In the genomic region with DNA sequence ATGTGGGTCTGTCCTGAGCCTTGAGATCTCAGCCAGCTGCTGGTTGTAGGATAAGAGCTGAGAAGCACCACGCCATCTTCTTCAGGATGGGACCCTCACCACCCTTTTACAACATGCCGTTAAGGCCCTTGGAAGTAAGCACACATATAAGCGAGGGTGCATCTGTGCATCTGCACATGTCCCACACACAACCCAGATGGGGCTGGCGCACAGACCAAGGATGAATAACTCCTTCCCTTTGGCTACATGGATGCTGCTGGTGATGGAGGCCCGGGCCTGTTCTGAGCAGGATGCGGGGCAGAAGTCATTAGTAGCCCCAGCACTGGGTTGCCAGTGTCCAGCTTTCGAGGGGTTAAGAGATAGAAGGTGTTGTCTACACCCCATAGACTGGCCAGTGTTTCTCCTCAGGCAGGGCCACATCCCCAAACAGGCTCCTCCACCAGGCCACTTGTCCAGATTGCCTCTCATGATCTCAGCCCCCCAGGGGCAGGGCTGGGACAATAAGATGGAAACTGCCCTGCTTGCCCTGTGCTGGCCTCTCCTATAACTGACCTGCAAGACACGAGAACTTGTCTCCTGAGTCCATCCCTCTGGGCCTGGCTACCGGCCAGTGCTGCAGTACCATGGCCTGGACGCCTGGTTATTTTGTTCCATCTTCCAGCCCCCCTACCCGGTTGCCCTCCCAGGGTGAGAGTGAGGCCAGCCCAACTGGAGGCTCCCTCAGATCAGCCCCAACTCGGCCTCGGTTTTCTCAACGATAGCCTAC, we compare ENCODE assay signal across 9 mouse cellular contexts. TPM values are rescaled to one million over a fixed set of nuclear protein-coding genes. Genes with fewer than 3 reads are reported as not detected.
DNase-seq lines count a peak whose midpoint lies in the region; ATAC-seq and TF ChIP-seq lines count a peak whose summit lies in the region.
"Had no signal": no experiment of that assay in that cellular context is flagged by ENCODE, and none has a peak within 500 bp of the region (broad histone marks: within the 10 kb centered on the region; RNA-seq: fewer than 3 reads in every experiment).

No protein-coding gene starts in this region.

- 41% methylated on average over 14 of the region's 14 CpGs for WGBS in heart, embryonic 13.5 days
- 47% methylated on average over 14 of the region's 14 CpGs for whole genome bisulfite sequencing in liver, embryonic 12.5 days (ENCODE audit: insufficient replicate concordance)
- 44% methylated on average over 14 of the region's 14 CpGs for WGBS in stomach, postnatal 0 days

- DNase-seq in heart, postnatal 36 days: no peak
- peak; percentile 64 for DNase-seq in NIH3T3 (ENCODE audit: low read depth)
- peak; percentile 69 for DNase-seq in gastrocnemius, postnatal 14 days
- no peak for DNase-seq in stomach, postnatal 0 days (ENCODE audit: low spot score)
- no peak for DNase-seq in ovary, postnatal 14 days (ENCODE audit: low spot score)

- intact Hi-C loops in heart, postnatal 36 days (cut with DNase I): no loop called here
- intact Hi-C loops in gastrocnemius, postnatal 14 days (cut with DNase I; ENCODE audit: low total_unique reads): no loop called here

- peak overlapping the region; percentile 70 for H3K27ac ChIP-seq in heart, embryonic 13.5 days (replicated peaks)
- H3K27ac ChIP-seq in liver, embryonic 12.5 days: no peak overlapping the region
- H3K27ac ChIP-seq in stomach, postnatal 0 days (replicated peaks): no peak overlapping the region

- peaks cover 88% of the 10 kb centered on the region for H3K27me3 ChIP-seq in heart, embryonic 13.5 days (replicated peaks)
- H3K27me3 ChIP-seq in liver, embryonic 12.5 days (replicated peaks): peaks cover 94% of the 10 kb centered on the region
- H3K27me3 ChIP-seq in stomach, postnatal 0 days (ENCODE audit: control insufficient read depth, insufficient read depth, low read length): no peaks in the 10 kb centered on the region

- H3K4me2 ChIP-seq in heart, embryonic 13.5 days: peak overlapping the region; percentile 81
- H3K4me2 ChIP-seq in liver, embryonic 12.5 days: peak overlapping the region; percentile 72
- peak overlapping the region; percentile 92 for H3K4me2 ChIP-seq in stomach, postnatal 0 days (replicated peaks; ENCODE audit: low read depth)

- H3K4me3 ChIP-seq in heart, embryonic 13.5 days: peak overlapping the region; percentile 70
- peak overlapping the region; percentile 62 for H3K4me3 ChIP-seq in liver, embryonic 12.5 days
- H3K4me3 ChIP-seq in stomach, postnatal 0 days (ENCODE audit: low read depth, low read length): peak overlapping the region; percentile 79

- H3K9ac ChIP-seq in heart, embryonic 13.5 days: peak overlapping the region; percentile 97
- H3K9ac ChIP-seq in liver, embryonic 12.5 days: 0 out of 2 replicates have a peak overlapping the region, but pooled peaks have one; percentile 15
- no peak overlapping the region for H3K9ac ChIP-seq in stomach, postnatal 0 days (ENCODE audit: low read length)

- H3K4me1 ChIP-seq in heart, embryonic 13.5 days: peaks cover 60% of the 10 kb centered on the region
- peaks cover 28% of the 10 kb centered on the region for H3K4me1 ChIP-seq in liver, embryonic 12.5 days
- H3K4me1 ChIP-seq in stomach, postnatal 0 days (replicated peaks; ENCODE audit: control insufficient read depth, insufficient read depth): 0 out of 2 replicates have a peak, but pooled peaks cover 3% of the 10 kb centered on the region

- ATAC-seq in heart, embryonic 13.5 days (ENCODE audit: extremely low read depth, insufficient number of reproducible peaks, low FRiP score, low TSS enrichment): no peak
- 0 out of 2 replicates have a peak, but pooled peaks have one; percentile 16 for ATAC-seq in liver, embryonic 12.5 days
- no peak for ATAC-seq in stomach, postnatal 0 days (ENCODE audit: low FRiP score, low TSS enrichment)
- ATAC-seq in cerebellum, adult (ENCODE audit: insufficient number of reproducible peaks, low FRiP score, low TSS enrichment): no peak

- no peak for TF ChIP-seq CTCF in stomach, postnatal 0 days (IDR thresholded peaks at IDR 0.05; ENCODE audit: low read depth)

- no peaks in the 10 kb centered on the region for H3K9me3 ChIP-seq in heart, embryonic 13.5 days
- no peaks in the 10 kb centered on the region for H3K9me3 ChIP-seq in liver, embryonic 12.5 days (replicated peaks)
- no peaks in the 10 kb centered on the region for H3K9me3 ChIP-seq in stomach, postnatal 0 days (ENCODE audit: control insufficient read depth, low read length)
- H3K9me3 ChIP-seq: G1E had no signal

- peaks cover 13% of the 10 kb centered on the region for H3K36me3 ChIP-seq in heart, embryonic 13.5 days
- peaks cover 7% of the 10 kb centered on the region for H3K36me3 ChIP-seq in liver, embryonic 12.5 days
- no peaks in the 10 kb centered on the region for H3K36me3 ChIP-seq in stomach, postnatal 0 days (ENCODE audit: control insufficient read depth, insufficient read depth, low read length)
- H3K36me3 ChIP-seq: G1E had no signal

- TF ChIP-seq EP300 in stomach, postnatal 0 days (optimal IDR thresholded peaks at IDR 0.05): no peak

RNA-seq across cellular contexts. Expression of gene Dbn1, which starts 1.7 kb away (rescaled TPM):
- polyA plus RNA-seq in heart, embryonic 13.5 days (2015; fragmentation: Nextera tagmentation; extraction: Ambion mirVana): 83.8 and 84.9 TPM in 2 replicates
- total RNA-seq in heart, postnatal 36 days (2021): 1 to 10 TPM; 9.4 to 9.6 TPM
- 10 to 100 TPM; 31.3 to 37.5 TPM for total RNA-seq in gastrocnemius, postnatal 14 days (2021)
- polyA plus RNA-seq in liver, embryonic 12.5 days (2016; fragmentation: Nextera tagmentation; extraction: Ambion mirVana): 24.2 and 27.0 TPM in 2 replicates
- polyA plus RNA-seq in stomach, postnatal 0 days (2015; fragmentation: Nextera tagmentation; extraction: Ambion mirVana): 39.3 and 40.4 TPM in 2 replicates

RNA-seq across cellular contexts. Expression of gene Prr7, which starts 22.1 kb away (rescaled TPM):
- not detected in 2 replicates for polyA plus RNA-seq in heart, embryonic 13.5 days (2015; fragmentation: Nextera tagmentation; extraction: Ambion mirVana)
- total RNA-seq in heart, postnatal 36 days (2021): under 1 TPM; 0.58 to 0.70 TPM
- 1 to 10 TPM; 1.0 to 1.6 TPM for total RNA-seq in gastrocnemius, postnatal 14 days (2021)
- not detected in 2 replicates for polyA plus RNA-seq in liver, embryonic 12.5 days (2016; fragmentation: Nextera tagmentation; extraction: Ambion mirVana)
- polyA plus RNA-seq in stomach, postnatal 0 days (2015; fragmentation: Nextera tagmentation; extraction: Ambion mirVana): 0.13 and 0.28 TPM in 2 replicates

RNA-seq across cellular contexts. Expression of gene Pdlim7, which starts 27.3 kb away (rescaled TPM):
- 402 and 437 TPM in 2 replicates for polyA plus RNA-seq in heart, embryonic 13.5 days (2015; fragmentation: Nextera tagmentation; extraction: Ambion mirVana)
- 10 to 100 TPM; 49.3 to 49.9 TPM for total RNA-seq in heart, postnatal 36 days (2021)
- 100 to 1,000 TPM; 588 to 612 TPM for total RNA-seq in gastrocnemius, postnatal 14 days (2021)
- 44.3 and 45.2 TPM in 2 replicates for polyA plus RNA-seq in liver, embryonic 12.5 days (2016; fragmentation: Nextera tagmentation; extraction: Ambion mirVana)
- polyA plus RNA-seq in stomach, postnatal 0 days (2015; fragmentation: Nextera tagmentation; extraction: Ambion mirVana): 174 and 193 TPM in 2 replicates

RNA-seq across cellular contexts. Expression of gene Grk6, which starts 41.3 kb away (rescaled TPM):
- 16.7 and 17.7 TPM in 2 replicates for polyA plus RNA-seq in heart, embryonic 13.5 days (2015; fragmentation: Nextera tagmentation; extraction: Ambion mirVana)
- total RNA-seq in heart, postnatal 36 days (2021): 10 to 100 TPM; 17.6 to 18.1 TPM
- total RNA-seq in gastrocnemius, postnatal 14 days (2021): 10 to 100 TPM; 12.1 to 12.6 TPM
- polyA plus RNA-seq in liver, embryonic 12.5 days (2016; fragmentation: Nextera tagmentation; extraction: Ambion mirVana): 44.1 and 44.6 TPM in 2 replicates
- 17.7 and 19.0 TPM in 2 replicates for polyA plus RNA-seq in stomach, postnatal 0 days (2015; fragmentation: Nextera tagmentation; extraction: Ambion mirVana)

RNA-seq across cellular contexts. Expression of gene Dok3, which starts 42.9 kb away (rescaled TPM):
- 1.1 and 1.2 TPM in 2 replicates for polyA plus RNA-seq in heart, embryonic 13.5 days (2015; fragmentation: Nextera tagmentation; extraction: Ambion mirVana)
- total RNA-seq in heart, postnatal 36 days (2021): 1 to 10 TPM; 2.2 to 2.7 TPM
- 1 to 10 TPM in 1 of 2 experiments, under 1 TPM in 1; 0.82 to 1.6 TPM for total RNA-seq in gastrocnemius, postnatal 14 days (2021)
- polyA plus RNA-seq in liver, embryonic 12.5 days (2016; fragmentation: Nextera tagmentation; extraction: Ambion mirVana): 3.4 and 4.4 TPM in 2 replicates
- 1.0 and 1.3 TPM in 2 replicates for polyA plus RNA-seq in stomach, postnatal 0 days (2015; fragmentation: Nextera tagmentation; extraction: Ambion mirVana)

Comparison
In these comparisons a context has a peak if more than half of its experiments do, and no peak if none do; other contexts are left out.
1. DNase-seq: peak in NIH3T3 (single experiment) and gastrocnemius, postnatal 14 days (single experiment); none in heart, postnatal 36 days (0 of 2), stomach, postnatal 0 days (single experiment) and ovary, postnatal 14 days (single experiment).
2. Peak in every context shown above with its lines, with median percentiles within 50 percentile points of each other: H3K4me2 ChIP-seq and H3K4me3 ChIP-seq.